Mouse (Mus musculus): ENCODE measurements around the gene Cnot3. TPM values are rescaled to one million over a fixed set of nuclear protein-coding genes. Genes with fewer than 3 reads are reported as not detected.

Gene Cnot3
- polyA plus RNA-seq, 1 experiment from 2014 or later = 44.6 TPM

DNA sequence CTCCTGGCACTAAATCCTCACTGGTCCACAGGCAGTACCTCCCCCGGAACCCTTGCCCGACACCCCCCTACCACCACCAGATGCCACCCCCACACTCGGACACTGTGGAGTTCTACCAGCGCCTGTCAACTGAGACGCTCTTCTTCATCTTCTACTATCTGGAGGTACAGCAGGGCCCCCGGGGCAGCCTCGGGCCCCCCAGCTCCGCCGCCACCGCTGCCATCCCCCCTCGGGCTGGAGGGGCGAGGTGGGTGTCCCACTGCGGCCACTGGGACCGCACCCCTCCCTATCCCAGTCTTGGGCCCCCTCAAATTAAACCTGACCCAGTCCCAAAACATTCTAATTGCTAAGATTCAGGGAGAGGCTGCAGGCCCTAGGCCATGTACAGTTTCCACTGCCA is 13.5 kb downstream of the Cnot3 start:
- no peak for ATAC-seq (ENCODE audit: insufficient read depth, low FRiP score, low read depth)
- Histone ChIP-seq H3K4me2 (no peak overlapping the region), H3K27me3 (replicated peaks) (no peaks in the 10 kb centered on the region), H3K27ac (no peak overlapping the region), H3K9ac (no peak overlapping the region), H3K9me3 (no peaks in the 10 kb centered on the region), H3K4me3 (replicated peaks) (no peak overlapping the region), H3K4me1 (no peaks in the 10 kb centered on the region), H3K36me3 (peaks cover 90% of the 10 kb centered on the region)
- WGBS = 90% methylated on average over 14 of the region's 14 CpGs

DNA sequence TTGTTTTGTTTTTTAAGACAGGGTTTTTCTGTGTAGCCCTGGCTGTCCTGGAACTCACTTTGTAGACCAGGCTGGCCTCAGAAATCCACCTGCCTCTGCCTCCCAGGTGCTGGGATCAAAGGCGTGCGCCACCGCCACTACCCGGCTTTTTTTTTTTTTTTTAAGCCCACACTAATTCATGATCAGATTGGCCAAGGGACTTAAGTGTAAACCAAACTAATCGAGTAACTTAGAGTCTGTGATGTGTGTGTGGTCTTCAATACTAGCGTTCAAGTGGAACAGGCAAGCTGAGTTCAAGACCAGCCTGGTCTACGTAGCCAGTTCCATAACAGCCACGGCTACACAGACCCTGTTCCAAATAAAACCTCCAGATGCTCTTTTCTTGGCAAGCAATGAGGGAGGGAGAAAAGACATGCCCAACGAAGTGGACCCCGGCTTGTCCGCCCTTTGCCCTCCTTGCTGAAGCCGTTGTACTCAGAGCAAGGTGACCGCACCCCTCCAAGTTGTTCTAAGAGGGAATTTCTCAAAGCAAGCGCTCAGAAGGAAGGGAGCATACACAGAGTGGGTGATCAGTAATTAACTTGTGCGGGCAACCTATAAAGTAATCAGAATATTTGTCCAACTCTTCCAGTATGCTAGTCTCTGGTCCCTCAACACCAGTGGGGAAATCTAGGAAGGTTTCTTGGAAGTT is 19.6 kb downstream of the Cnot3 start:
- Histone ChIP-seq H3K4me2 (peak overlapping the region; percentile 55), H3K4me3 (replicated peaks) (peak overlapping the region; percentile 69), H3K27ac (peak overlapping the region; percentile 92), H3K9me3 (no peaks in the 10 kb centered on the region), H3K36me3 (peaks cover 32% of the 10 kb centered on the region), H3K27me3 (replicated peaks) (no peaks in the 10 kb centered on the region), H3K4me1 (peaks cover 12% of the 10 kb centered on the region), H3K9ac (peak overlapping the region; percentile 84; the same call in 1 of the 2 replicates)
- 27% methylated on average over 15 of the region's 15 CpGs for WGBS
- ATAC-seq (ENCODE audit: insufficient read depth, low FRiP score, low read depth) = peak; percentile 42

DNA sequence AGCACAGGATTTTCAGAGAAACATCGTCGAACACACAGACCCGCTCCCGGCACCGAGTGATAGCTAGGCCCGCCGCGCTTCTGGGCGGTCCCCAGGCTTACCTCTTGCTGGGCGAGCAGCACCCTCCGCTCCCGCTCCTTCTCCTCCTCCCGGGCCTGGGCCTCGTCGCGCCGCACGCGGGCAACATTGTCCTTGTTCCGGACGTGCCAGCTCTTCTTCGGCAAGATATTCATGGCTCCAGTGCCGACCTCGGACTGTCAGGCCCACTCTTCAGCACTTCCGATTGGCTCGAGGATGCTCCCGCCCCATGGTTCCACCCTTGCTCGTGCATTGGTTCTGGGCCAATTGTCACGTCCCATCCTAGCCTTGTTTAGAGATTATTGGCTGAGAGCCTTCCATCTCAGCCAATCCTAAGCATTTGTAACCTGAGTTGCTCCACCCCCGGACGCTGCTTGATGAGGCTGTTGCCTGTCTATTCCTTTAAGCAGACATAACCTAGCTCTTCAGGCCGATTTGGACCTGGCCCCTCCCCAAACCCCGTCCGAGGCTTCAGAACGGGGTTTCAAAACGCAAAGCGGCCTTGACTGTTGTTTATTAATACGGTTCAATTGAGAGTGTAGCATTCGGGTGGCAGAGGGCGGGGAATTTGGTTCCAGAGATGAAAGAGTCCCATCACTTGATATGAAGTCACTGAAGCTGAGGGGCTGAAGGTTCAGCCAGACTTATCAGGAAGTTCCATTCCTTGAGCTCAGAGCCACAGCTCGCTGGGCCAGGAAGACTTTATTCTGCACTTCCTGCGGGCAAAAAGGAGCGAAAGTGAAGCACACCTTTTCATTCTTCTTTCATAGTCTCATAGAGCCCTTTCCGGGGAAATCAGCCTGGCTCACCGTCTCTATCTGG is 20.4 kb downstream of the Cnot3 start, which contains the start of gene Leng1:
Gene Leng1 (minus strand): TSS at position 626 of the 900 bp plus-strand sequence.
- Histone ChIP-seq H3K4me2 (peak within 1 kb of the TSS; percentile 55), H3K4me1 (peaks cover 12% of the 10 kb centered on the region), H3K27ac (peak within 1 kb of the TSS; percentile 92), H3K27me3 (replicated peaks) (no peaks in the 10 kb centered on the region), H3K4me3 (replicated peaks) (peak within 1 kb of the TSS; percentile 69), H3K9ac (peak within 1 kb of the TSS; percentile 84; the same call in 1 of the 2 replicates), H3K9me3 (no peaks in the 10 kb centered on the region), H3K36me3 (peaks cover 24% of the 10 kb centered on the region)
- ATAC-seq (ENCODE audit: insufficient read depth, low FRiP score, low read depth) = peak; percentile 99
- 3% methylated on average over 45 of the region's 45 CpGs for WGBS

DNA sequence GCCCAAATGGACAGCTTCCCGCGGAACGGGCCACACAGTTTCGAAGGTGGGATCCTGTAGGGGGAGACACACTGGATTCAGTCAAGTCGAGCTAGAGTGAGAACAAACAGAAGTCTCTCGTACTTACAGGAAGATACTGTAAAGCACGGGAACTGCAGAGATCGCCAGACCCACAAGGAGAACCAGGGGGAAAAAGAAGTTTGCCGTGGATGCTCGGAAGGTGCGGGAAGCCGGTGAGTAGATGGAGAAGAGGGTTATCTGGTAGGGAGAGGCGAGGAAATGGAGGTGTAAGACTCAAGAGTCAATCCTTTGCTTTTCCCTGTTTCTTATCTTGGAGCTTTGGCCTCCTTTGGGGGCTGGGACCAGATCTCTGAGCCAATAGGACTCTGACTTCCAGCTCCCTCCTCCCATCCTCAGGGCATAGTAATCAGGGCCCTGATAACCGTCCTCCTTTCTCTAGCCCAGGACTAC is 21.9 kb downstream of the Cnot3 start:
- WGBS = 17% methylated on average over 14 of the region's 14 CpGs

DNA sequence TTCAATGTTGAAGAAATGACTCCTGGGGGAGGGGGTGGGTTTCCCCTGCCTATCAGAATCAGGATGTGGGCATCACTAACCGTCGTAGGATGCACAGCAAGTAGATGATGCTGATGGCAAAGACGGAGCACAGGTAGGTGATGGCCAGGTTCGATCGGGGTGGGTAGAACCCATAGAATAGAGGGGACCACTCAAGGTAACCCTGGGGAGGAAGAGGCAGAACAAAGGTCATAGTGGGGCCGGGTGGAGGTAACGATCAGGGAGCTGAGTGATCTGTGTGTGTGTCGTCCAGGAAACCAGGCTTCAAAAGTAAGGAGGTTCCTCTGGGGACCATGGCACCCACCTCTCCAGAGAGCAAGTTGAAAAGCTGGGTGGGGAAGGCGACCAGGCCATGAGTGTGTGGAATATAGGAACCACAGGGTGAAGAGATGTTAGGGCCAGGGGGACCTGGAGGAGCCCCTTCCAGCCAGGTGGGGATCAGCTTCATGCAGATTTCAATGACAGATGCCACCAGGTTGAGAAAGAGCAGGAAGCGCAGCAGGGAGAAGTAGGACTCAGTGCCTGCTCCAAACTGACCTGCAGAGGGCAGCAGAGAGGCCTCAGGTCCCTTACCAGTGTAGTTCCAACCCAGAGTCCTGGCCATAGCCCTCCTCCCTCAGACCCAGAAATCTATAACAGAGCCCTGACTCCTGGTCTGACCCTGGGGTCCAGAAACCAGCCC is 29.6 kb downstream of the Cnot3 start:
- Histone ChIP-seq H3K9ac (no peak overlapping the region), H3K4me3 (replicated peaks) (no peak overlapping the region), H3K4me1 (no peaks in the 10 kb centered on the region), H3K9me3 (no peaks in the 10 kb centered on the region), H3K27ac (no peak overlapping the region), H3K4me2 (no peak overlapping the region), H3K27me3 (replicated peaks) (no peaks in the 10 kb centered on the region), H3K36me3 (no peaks in the 10 kb centered on the region)
- WGBS = 70% methylated on average over 10 of the region's 10 CpGs
- peak; percentile 83 for ATAC-seq (ENCODE audit: insufficient read depth, low FRiP score, low read depth)

More for the DNA sequence above, 21.9 kb downstream of the Cnot3 start:
- Histone ChIP-seq H3K4me2 (peak overlapping the region; percentile 55), H3K9me3 (no peaks in the 10 kb centered on the region), H3K9ac (no peak overlapping the region), H3K4me3 (replicated peaks) (0 out of 2 replicates have a peak overlapping the region, but pooled peaks have one; percentile 6), H3K4me1 (peaks cover 12% of the 10 kb centered on the region), H3K36me3 (peaks cover 11% of the 10 kb centered on the region), H3K27ac (peak overlapping the region; percentile 91; the same call in 1 of the 2 replicates), H3K27me3 (replicated peaks) (no peaks in the 10 kb centered on the region)
- 0 out of 2 replicates have a peak, but pooled peaks have one; percentile 12 for ATAC-seq (ENCODE audit: insufficient read depth, low FRiP score, low read depth)

DNA sequence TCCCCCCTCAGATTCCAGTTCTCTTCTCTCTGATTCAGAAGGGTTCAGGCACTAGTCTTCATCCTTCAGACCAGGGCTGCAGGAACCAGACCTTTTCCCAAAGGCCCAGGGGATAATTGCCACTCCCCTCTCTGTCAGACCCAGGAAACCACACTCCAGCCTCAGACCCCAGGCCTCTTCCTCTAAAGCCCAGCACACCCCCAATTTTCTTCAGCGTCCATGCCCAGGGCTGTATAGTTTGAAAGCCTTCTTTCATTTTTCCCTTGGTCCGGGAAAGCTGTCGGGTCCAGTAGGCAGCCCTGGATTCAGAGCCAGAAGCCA is 30.1 kb downstream of the Cnot3 start:
- Histone ChIP-seq H3K27me3 (replicated peaks) (no peaks in the 10 kb centered on the region), H3K4me3 (replicated peaks) (no peak overlapping the region), H3K9ac (no peak overlapping the region), H3K36me3 (no peaks in the 10 kb centered on the region), H3K4me1 (no peaks in the 10 kb centered on the region), H3K27ac (no peak overlapping the region), H3K4me2 (no peak overlapping the region), H3K9me3 (no peaks in the 10 kb centered on the region)
- ATAC-seq (ENCODE audit: insufficient read depth, low FRiP score, low read depth) = no peak
- 76% methylated on average over 3 of the region's 3 CpGs for WGBS

DNA sequence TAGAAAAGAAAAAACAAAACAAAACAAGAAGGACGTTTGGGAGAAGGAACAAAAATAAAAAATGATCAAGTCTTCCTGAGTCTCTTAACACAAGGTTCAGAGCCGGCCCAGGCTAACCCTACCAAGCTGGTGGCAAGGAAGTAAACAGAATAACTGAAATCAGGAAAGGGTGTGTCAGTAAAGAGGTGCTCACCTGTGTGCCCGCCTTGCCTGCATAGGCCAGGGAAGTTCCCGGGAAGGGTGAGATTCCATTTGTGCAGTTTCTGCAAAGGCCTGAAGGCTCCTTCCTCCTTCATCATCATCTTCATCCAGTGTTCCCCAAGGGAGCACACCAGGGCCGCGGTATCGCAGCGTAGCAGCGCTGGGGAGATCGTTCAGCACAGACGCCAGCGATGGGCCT is 31.3 kb downstream of the Cnot3 start:
- H3K27me3 ChIP-seq (replicated peaks) = no peaks in the 10 kb centered on the region
- no peaks in the 10 kb centered on the region for H3K4me1 ChIP-seq
- no peaks in the 10 kb centered on the region for H3K9me3 ChIP-seq
- H3K9ac ChIP-seq = peak overlapping the region; percentile 12; the same call in 1 of the 2 replicates
- WGBS = 74% methylated on average over 12 of the region's 12 CpGs
- peak overlapping the region; percentile 41 for H3K4me3 ChIP-seq (replicated peaks)
- ATAC-seq (ENCODE audit: insufficient read depth, low FRiP score, low read depth) = no peak
- H3K4me2 ChIP-seq = peak overlapping the region; percentile 45
- H3K36me3 ChIP-seq = no peaks in the 10 kb centered on the region
- H3K27ac ChIP-seq = peak overlapping the region; percentile 42; the same call in 1 of the 2 replicates

DNA sequence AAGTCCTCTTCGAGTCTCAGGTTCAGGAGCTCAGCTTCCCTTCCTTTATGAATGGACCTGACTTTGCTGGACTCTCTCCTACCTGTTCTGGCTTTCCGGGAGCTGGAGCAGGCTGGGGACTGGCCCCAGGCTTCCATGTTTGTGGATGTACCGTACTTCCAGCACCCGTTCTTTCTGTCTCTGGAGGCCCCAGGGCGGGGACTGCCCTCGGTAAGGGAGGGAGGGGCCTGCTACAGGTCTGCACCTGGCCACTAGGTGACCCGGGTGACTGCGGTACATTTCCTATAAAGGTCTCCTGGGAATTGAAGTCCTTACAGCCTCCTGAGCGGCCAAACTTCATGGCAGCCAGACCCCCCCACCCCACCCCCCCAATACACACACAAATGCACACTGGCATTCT is 32.3 kb downstream of the Cnot3 start, which contains the start of gene Tmc4:
Gene Tmc4 (minus strand): TSS at position 212 of the 400 bp plus-strand sequence.
- Histone ChIP-seq H3K27me3 (replicated peaks) (no peaks in the 10 kb centered on the region), H3K4me1 (no peaks in the 10 kb centered on the region), H3K9me3 (no peaks in the 10 kb centered on the region), H3K9ac (peak within 1 kb of the TSS; percentile 12; the same call in 1 of the 2 replicates), H3K36me3 (no peaks in the 10 kb centered on the region), H3K27ac (peak within 1 kb of the TSS; percentile 42), H3K4me2 (peak within 1 kb of the TSS; percentile 45), H3K4me3 (replicated peaks) (peak within 1 kb of the TSS; percentile 41)
- peak; percentile 86 for ATAC-seq (ENCODE audit: insufficient read depth, low FRiP score, low read depth)
- WGBS = 46% methylated on average over 9 of the region's 9 CpGs

DNA sequence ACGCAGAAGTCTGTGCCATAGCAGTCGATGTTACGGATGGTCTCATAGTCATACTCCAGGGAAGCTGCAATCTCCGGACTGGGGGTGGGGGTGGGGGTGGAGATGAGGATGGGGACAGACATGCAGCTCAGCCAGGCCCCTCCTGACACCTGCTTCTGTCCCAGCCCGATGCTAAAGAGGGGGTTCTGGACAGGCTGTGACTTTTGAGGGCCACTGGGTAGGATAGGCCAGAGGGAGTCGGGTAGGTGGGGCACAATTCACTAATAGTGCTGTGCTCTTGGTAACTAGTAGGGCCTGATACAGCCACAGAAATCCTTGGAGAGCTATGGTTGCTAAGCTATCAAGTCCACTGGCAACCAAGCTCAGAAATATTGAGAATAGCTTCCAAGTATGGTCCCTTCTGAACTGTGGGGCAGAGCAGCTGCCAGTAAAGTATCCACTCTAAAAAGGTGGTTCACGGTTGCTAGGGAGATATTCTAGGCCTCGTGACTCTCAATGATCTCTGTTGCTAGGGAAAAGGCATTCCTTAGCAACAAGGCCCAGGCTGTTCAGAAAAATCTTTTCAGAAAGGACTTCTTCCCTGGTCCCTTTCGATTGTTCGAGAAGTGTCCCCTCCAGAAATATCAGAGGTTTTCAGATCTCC is 39.0 kb downstream of the Cnot3 start:
- Histone ChIP-seq H3K4me3 (replicated peaks) (no peak overlapping the region), H3K9ac (no peak overlapping the region), H3K4me2 (no peak overlapping the region), H3K4me1 (no peaks in the 10 kb centered on the region), H3K9me3 (no peaks in the 10 kb centered on the region), H3K36me3 (peaks cover 11% of the 10 kb centered on the region; the same call in 1 of the 2 replicates), H3K27me3 (replicated peaks) (no peaks in the 10 kb centered on the region), H3K27ac (no peak overlapping the region)
- ATAC-seq (ENCODE audit: insufficient read depth, low FRiP score, low read depth) = no peak
- 83% methylated on average over 10 of the region's 10 CpGs for WGBS

DNA sequence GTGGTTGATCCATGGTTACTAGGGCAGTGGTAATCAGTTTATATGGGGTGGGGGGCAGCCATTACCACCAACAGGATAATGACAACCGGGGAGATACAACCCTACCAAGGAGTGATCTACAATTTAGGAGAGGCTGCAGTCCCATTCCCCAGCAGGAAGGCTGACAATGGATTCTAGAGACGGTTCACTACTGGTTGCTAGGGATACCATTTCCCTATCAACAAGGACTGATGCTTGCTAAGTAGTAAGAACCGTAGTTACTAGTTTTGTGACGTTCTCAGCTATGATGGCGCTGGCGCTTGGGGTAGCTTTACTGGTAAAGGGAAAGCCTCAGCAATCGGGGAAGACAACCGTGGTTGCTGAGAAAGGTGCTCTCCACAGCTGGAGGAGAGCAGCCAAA is 39.6 kb downstream of the Cnot3 start:
- Histone ChIP-seq H3K4me1 (no peaks in the 10 kb centered on the region), H3K9ac (no peak overlapping the region), H3K36me3 (peaks cover 11% of the 10 kb centered on the region; the same call in 1 of the 2 replicates), H3K27ac (no peak overlapping the region), H3K27me3 (replicated peaks) (no peaks in the 10 kb centered on the region), H3K9me3 (no peaks in the 10 kb centered on the region), H3K4me3 (replicated peaks) (no peak overlapping the region), H3K4me2 (no peak overlapping the region)
- no peak for ATAC-seq (ENCODE audit: insufficient read depth, low FRiP score, low read depth)
- WGBS = 90% methylated on average over 8 of the region's 8 CpGs
